Mouse (Mus musculus) liver, adult (tissue): ENCODE data around the gene Grip1.

Source experiments
- GATA4 ChIP-seq: IDR thresholded peaks from 2 replicates; pipeline ENCODE4 v1.6.1; 2014; ENCODE audit warnings: mild to moderate bottlenecking, low read length; ENCODE audit not compliant: insufficient replicate concordance

Gene Grip1

GRCm38 (mm10) chr10:119932794-119933193 is 479.2 kb downstream of the Grip1 start:
- TF ChIP-seq GATA4 = no peak

GRCm38 (mm10) chr10:119933362-119933761 is 479.7 kb downstream of the Grip1 start:
- TF ChIP-seq GATA4 = no peak

GRCm38 (mm10) chr10:119935231-119935630 is 481.6 kb downstream of the Grip1 start:
- no peak for TF ChIP-seq GATA4

- no peak for TF ChIP-seq GATA4
Measured at GRCm38 (mm10) chr10:119937481-119937880, 483.9 kb downstream of the Grip1 start.

GRCm38 (mm10) chr10:119943906-119944305 is 490.3 kb downstream of the Grip1 start:
- TF ChIP-seq GATA4 = no peak

- TF ChIP-seq GATA4 = no peak
Measured at GRCm38 (mm10) chr10:119951460-119951859, 497.8 kb downstream of the Grip1 start.

GRCm38 (mm10) chr10:119957260-119957955 is 503.8 kb downstream of the Grip1 start:
- no peak for TF ChIP-seq GATA4

- no peak for TF ChIP-seq GATA4
Measured at GRCm38 (mm10) chr10:119960915-119961314, 507.3 kb downstream of the Grip1 start.

- no peak for TF ChIP-seq GATA4
Measured at GRCm38 (mm10) chr10:119966321-119966720, 512.7 kb downstream of the Grip1 start.

GRCm38 (mm10) chr10:119979396-119979795 is 525.8 kb downstream of the Grip1 start:
- no peak for TF ChIP-seq GATA4

GRCm38 (mm10) chr10:119980032-119980431 is 526.4 kb downstream of the Grip1 start:
- TF ChIP-seq GATA4 = no peak

- TF ChIP-seq GATA4 = no peak
Measured at GRCm38 (mm10) chr10:119984299-119984698, 530.7 kb downstream of the Grip1 start.

GRCm38 (mm10) chr10:119998475-119998874 is 544.8 kb downstream of the Grip1 start:
- TF ChIP-seq GATA4 = no peak

GRCm38 (mm10) chr10:120002149-120002548 is 548.5 kb downstream of the Grip1 start:
- TF ChIP-seq GATA4 = no peak

GRCm38 (mm10) chr10:120004096-120004495 is 550.5 kb downstream of the Grip1 start:
- TF ChIP-seq GATA4 = no peak

GRCm38 (mm10) chr10:120005581-120005980 is 552.0 kb downstream of the Grip1 start:
- no peak for TF ChIP-seq GATA4

- no peak for TF ChIP-seq GATA4
Measured at GRCm38 (mm10) chr10:120012331-120012730, 558.7 kb downstream of the Grip1 start.
